Mouse (Mus musculus): ENCODE measurements around the gene Olfr657.

Gene Olfr657

DNA sequence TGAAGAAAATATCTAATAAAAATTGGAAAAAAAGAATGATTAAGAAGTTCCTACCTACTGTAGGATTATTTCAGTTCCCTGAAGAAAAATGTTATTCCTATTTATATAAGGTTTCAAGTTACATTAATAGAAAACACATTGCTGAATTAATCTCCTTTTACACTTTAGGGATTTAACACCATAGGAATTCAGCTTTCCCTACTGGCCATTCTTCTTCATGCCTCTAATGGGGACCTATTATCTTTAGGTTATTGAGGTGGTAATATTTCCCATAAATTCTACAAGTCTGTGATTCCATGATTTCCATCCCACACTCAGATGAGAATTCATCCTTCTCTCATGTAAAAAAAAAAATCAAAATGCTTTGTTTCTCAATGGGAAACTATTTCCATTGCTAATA, at the start of gene Olfr657:
Olfr657 (plus strand) TSS at position 301 of the 400 bp plus-strand sequence.
- no peak for DNase-seq (ENCODE audit: low spot score in 2 of 2)

DNA sequence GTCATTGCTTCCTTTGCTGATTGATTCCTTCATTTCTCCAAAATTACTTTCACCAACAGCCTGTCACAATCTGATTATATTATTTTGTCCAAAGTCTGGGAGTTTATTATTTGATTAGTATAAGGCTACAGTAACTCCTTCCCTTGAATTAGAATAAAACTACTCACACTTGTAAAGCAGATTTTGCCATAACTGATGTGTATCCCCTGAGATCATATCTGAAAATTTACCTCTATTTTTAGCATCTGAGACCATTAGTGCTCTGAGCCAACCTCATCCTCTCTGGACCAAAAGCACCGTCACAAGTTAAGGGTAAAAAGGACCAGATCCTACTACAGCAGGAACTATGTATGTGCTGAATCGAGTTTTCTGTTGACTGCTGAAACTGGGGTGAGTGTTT, 47.6 kb upstream of the Olfr657 start, which contains the start of gene Olfr653:
Olfr653 (plus strand) TSS at position 301 of the 400 bp plus-strand sequence.
- no peak for DNase-seq (ENCODE audit: low spot score in 2 of 2)

DNA sequence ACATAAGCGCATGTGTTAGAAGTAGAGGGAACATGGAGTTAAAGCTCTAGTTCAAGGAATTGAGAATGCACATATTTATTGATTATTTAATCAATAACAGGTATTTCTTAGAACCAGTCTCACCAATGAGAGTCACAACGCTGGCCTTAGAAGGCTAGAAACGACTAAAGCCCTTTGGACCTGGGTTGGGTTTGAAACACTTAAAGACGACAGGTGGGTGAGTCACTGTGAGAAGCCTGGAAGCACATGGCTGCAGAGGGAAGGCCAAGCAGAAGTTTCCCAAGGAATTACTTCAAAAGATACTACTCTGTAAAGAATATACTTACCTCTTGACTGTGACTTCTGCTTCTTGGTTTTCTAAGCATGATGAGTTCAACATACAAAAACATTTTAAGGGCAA, 43.7 kb upstream of the Olfr657 start:
- DNase-seq (ENCODE audit: low spot score in 2 of 2): no peak

DNA sequence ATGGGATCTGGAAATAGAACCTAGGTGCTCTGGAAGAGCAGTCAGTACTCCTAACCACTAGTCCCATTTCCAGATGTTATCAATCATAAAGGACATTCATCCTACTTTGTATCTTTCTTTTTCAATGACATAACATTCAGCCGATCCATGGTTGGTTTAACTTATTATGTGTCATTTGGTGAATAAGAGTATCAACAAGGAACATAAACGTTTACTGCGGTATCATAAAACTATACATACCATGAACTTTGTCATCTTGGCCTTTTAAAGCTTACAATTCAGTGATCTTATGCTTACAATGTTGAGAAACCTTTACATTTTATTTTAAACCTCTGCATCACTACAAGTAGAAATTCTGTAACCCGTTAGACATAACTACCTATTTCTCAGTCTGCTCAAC, 43.2 kb upstream of the Olfr657 start:
- DNase-seq (ENCODE audit: low spot score in 2 of 2): no peak

DNA sequence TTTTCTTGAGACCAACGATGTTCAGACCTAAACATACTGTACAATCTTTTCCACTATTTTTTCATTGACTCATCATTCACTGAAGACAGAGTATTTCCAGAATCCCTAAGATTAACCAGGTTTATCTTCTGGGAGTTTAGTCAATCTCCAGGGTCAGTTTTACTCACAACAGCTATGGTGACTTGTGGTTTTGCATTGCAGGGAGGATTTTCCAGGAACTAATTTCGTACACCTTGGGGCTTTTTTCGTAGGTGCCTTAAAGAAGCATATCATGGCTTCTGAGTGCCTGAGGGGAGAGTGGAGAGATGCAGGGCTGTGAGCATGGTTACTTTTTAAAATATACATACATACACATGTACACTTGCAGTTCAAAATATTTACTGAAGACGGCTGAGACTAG, 37.9 kb upstream of the Olfr657 start, which contains the start of gene Olfr654:
Olfr654 (plus strand) TSS at position 301 of the 400 bp plus-strand sequence.
- no peak for DNase-seq (ENCODE audit: low spot score in 2 of 2)

DNA sequence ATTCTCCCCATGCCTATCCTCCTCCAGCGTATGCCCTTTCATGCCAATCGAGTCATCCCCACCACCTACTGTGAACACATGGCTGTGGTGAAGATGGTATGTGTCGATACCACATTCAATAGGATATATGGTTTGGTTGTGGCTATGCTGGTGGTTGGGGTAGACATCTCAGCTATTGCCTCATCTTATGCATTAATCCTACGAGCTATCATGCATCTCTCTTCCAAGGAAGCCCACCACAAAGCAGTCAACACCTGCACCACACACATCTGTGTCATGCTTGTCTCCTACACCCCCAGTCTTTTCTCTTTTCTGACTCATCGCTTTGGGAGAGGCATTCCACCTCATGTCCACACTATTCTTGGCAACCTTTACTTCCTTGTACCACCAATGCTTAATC, 36.3 kb upstream of the Olfr657 start:
- no peak for DNase-seq (ENCODE audit: low spot score in 2 of 2)

DNA sequence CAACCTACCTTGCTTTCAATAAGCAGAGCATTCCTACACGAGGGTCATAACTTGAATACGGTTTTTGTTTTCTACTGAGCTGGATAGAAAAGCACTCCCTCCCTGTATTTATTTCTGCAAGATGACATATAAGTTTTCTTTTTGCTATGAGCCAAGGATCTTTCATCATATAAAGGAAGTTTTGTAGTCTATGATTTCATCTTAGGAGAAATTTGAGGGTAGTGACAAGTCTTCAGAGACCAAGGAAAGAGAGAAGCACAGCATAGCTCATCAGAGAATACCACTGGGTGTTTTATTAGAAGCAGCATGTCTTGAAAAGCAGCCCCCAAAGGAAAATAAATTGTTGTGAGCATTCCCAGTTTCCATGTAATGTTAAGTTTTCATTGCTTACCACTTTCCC, 22.9 kb upstream of the Olfr657 start, which contains the start of gene Olfr655:
Olfr655 (minus strand) TSS at position 101 of the 400 bp plus-strand sequence.
- no peak for DNase-seq (ENCODE audit: low spot score in 2 of 2)

DNA sequence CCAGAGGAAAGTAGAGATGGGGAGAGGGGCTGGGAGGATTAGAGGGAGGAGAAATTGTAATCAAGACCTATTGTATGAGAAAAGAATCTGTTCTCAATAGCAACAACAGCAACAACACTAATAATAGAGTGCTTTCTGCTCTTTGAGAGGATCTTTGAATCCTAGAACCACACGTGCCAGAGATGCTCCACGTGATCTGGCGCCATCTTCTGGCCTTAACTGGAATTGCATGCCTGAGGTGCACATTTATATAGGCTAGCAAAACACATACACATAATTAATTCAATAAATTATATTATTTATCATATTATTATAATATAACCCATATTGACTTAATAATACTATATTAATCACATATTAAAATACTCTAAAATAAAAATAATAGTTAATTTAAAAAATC, 21.4 kb upstream of the Olfr657 start:
- DNase-seq (ENCODE audit: low spot score in 2 of 2): no peak

DNA sequence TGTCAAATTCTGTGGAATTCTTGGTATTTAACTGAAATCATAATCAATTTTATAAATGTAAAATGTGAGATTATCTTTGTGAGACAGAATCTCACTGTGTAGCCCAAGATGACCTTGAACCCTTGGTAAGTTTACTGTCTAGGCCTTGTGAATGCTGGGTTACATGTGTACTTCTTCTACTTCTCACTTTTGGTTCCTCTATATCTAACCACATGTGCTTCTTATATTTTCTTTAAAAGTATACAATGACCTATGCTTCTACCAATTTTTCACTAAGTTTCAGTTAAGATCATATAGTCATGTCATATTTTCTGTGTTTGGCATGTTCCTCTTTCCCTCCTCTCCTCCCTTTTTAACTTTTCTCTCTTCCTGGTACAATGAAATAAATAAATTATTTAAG, 19.9 kb upstream of the Olfr657 start:
- DNase-seq (ENCODE audit: low spot score in 2 of 2): no peak

DNA sequence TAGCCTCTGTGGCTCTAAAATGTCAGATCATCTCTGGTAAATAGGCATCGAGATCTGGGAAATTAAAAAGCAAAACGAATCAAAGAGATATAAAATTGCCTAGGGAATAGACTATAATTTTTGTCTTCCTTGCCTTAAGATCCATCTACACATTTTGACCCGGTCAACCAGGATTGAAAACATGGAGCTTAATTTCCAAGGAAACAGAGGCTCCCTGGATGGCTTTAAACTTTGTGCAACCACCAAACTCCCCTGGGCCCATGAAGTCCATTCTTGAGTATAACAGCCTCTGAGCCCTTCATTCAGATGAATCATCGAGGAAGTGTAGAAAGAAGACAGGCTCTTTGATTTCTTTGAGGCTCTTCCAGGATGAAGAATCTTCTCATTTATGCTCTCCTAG, 10.9 kb upstream of the Olfr657 start, which contains the start of gene Olfr656:
Olfr656 (plus strand) TSS at position 301 of the 400 bp plus-strand sequence.
- DNase-seq (ENCODE audit: low spot score in 2 of 2): no peak

DNA sequence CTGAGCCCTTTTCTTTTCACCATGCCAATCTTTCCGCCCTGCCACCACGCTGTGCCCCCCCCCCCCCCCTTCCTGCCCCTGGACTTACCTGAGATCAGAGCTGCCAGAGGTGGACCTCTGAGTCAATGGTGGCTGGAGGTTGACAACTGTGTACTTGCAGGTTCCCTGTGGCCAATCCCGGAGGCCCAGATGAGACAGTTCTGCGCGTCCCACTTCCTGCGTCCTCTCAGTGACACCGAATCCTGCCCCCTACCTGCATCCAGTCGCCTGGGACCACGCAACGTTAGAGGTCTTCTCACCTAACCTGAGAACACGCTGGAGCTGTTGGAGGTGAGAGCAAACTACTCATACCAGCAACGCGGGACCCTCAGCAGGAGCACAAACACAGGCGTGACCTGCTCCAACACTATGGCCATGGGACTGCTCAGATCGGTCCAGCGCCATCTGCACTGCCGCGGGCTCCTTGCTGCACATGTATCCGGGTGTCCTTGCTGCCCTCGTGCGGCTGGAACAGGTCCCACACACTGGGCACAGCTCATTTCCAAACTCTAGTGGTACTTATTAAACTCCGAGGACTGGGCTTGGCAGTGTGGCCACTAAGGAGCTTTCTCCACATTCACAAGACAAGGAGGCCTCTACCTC, 22.4 kb downstream of the Olfr657 start, which contains the start of gene Olfr658:
Olfr658 (minus strand) TSS at position 465 of the 642 bp plus-strand sequence.
- DNase-seq (ENCODE audit: low spot score in 2 of 2): peak; percentile 2 to 4

DNA sequence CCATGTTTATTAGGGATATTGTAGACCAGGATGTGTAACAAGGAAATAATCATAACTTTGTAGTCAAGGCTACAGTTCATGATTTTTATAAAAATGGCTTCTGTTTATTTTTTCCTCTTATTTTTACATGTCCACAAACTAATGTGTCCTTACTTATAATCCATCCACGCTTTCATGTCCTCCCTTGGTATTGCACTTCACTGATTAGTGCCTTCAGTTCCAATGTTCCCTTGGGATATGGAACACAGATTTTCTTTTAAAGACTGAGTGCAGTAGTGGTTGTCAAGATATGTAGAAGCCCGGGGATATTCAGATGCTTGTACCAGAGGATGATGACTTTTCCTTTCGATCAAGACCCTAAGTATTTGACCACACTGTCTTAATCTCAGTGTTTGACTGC, 41.9 kb downstream of the Olfr657 start, which contains the start of gene Olfr659:
Olfr659 (plus strand) TSS at position 301 of the 400 bp plus-strand sequence.
- no peak for DNase-seq (ENCODE audit: low spot score in 2 of 2)

DNA sequence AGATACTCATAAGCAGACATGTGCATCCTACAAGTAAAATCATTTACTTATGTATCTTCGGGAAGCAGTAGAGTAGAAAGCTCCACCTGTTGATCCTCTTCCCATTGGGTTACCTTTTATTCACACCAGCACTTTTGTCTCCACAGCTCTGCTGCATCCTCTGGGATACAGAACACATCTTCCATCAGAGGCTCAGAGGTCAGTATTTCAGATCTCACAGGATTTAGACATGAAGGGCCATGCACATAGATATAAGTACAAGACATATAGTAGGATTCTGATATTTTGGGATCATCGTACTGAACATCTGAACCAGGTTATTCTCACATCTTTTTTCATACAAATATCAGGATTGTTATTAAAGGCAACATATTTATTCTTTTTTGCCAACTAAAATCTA, 61.6 kb downstream of the Olfr657 start, which contains the start of gene Olfr661:
Olfr661 (plus strand) TSS at position 301 of the 400 bp plus-strand sequence.
- DNase-seq (ENCODE audit: low spot score in 2 of 2): no peak
